Mouse (Mus musculus) left cerebral cortex, adult 2 months (tissue): ENCODE results near the gene Hp1bp3. TPM values are rescaled to one million over a fixed set of nuclear protein-coding genes. Genes with fewer than 3 reads are reported as not detected.

Experiments used
- DNase-seq, 2 experiments: peaks; one replicate each; pipeline ENCODE4 v3.0.0; 2021 to 2022; ENCODE audit warnings: low spot score in 2 of 2, mixed read lengths in 1 of 2; ENCODE audit errors: extremely low spot score in 1 of 2
- H3K27ac ChIP-seq: fragments of 200-600 bp; 2 replicates; pipeline ENCODE4 v1.8.1; 2022
- H3K4me3 ChIP-seq: fragments of 200-600 bp; 2 replicates; pipeline ENCODE4 v1.8.1; 2022
- CTCF ChIP-seq: fragments of 200-600 bp; IDR thresholded peaks from 2 replicates; pipeline ENCODE4 v1.8.1; 2022; ENCODE audit warnings: antibody characterized with exemption, mild to moderate bottlenecking, moderate library complexity
- intact Hi-C: fragments of 180-260 bp; cut with DNase I; formaldehyde crosslinking; loops from one replicate; pipeline ENCODE4 v1.15.1; 2025
- total RNA-seq, 2 experiments: library from RNA; stranded (reverse); gene quantifications; 2 replicates each; pipeline ENCODE4 v1.2.3; 2021

Gene Hp1bp3
- total RNA-seq, 2 experiments from 2014 or later, result 178 to 183 TPM

GRCm38 (mm10) chr4:138246756-138247665, 30.9 kb downstream of the Hp1bp3 start:
- Histone ChIP-seq H3K27ac (peak overlapping the region; percentile 70), H3K4me3 (no peak overlapping the region)
- intact Hi-C loops, result no loop called here
- DNase-seq, result peak; percentile 79 to 82
- TF ChIP-seq CTCF, result no peak

- DNase-seq, result peak; percentile 92 to 93
- Histone ChIP-seq H3K27ac (peak within 1 kb of the TSS; percentile 94), H3K4me3 (peak within 1 kb of the TSS; percentile 80)
- no peak for TF ChIP-seq CTCF
- intact Hi-C loops, result loop anchor here (1.0 kb wide), 1 partner anchor 22 kb away; no protein-coding TSS in a partner anchor
These were observed 34.2 kb downstream of the Hp1bp3 start, which contains the start of the genes Sh2d5 and Kif17 for GRCm38 (mm10) chr4:138250088-138250960. Sh2d5 (plus strand) TSS chr4:138250403. Kif17 (plus strand) TSS chr4:138250435.

- intact Hi-C loops, result no loop called here
- TF ChIP-seq CTCF, result peak; percentile 20
- DNase-seq, result no peak
- peak overlapping the region; percentile 65 for H3K27ac ChIP-seq
- peak overlapping the region; percentile 80 for H3K4me3 ChIP-seq
These were observed 35.7 kb downstream of the Hp1bp3 start for GRCm38 (mm10) chr4:138251819-138252218.

GRCm38 (mm10) chr4:138252231-138252630, 36.1 kb downstream of the Hp1bp3 start:
- no peak for TF ChIP-seq CTCF
- Histone ChIP-seq H3K27ac (peak overlapping the region; percentile 65), H3K4me3 (peak overlapping the region; percentile 80)
- no peak for DNase-seq
- intact Hi-C loops, result no loop called here

GRCm38 (mm10) chr4:138257116-138257687, 41.1 kb downstream of the Hp1bp3 start:
- Histone ChIP-seq H3K4me3 (no peak overlapping the region), H3K27ac (no peak overlapping the region)
- TF ChIP-seq CTCF, result no peak
- intact Hi-C loops, result no loop called here
- DNase-seq, result no peak

GRCm38 (mm10) chr4:138258663-138259062, 42.6 kb downstream of the Hp1bp3 start:
- intact Hi-C loops, result no loop called here
- no peak for DNase-seq
- no peak overlapping the region for H3K27ac ChIP-seq
- TF ChIP-seq CTCF, result no peak
- no peak overlapping the region for H3K4me3 ChIP-seq

- Histone ChIP-seq H3K27ac (no peak overlapping the region), H3K4me3 (no peak overlapping the region)
- TF ChIP-seq CTCF, result no peak
- intact Hi-C loops, result no loop called here
- no peak for DNase-seq
These were observed 43.4 kb downstream of the Hp1bp3 start for GRCm38 (mm10) chr4:138259482-138259881.

- Histone ChIP-seq H3K27ac (peak overlapping the region; percentile 89), H3K4me3 (peak overlapping the region; percentile 62)
- TF ChIP-seq CTCF, result peak; percentile 49
- DNase-seq, result peak; percentile 87 to 93
- intact Hi-C loops, result no loop called here
These were observed 46.0 kb downstream of the Hp1bp3 start for GRCm38 (mm10) chr4:138261843-138262681.

GRCm38 (mm10) chr4:138267869-138268268, 51.8 kb downstream of the Hp1bp3 start:
- H3K4me3 ChIP-seq, result no peak overlapping the region
- no peak overlapping the region for H3K27ac ChIP-seq
- TF ChIP-seq CTCF, result no peak
- DNase-seq, result no peak
- intact Hi-C loops, result no loop called here

GRCm38 (mm10) chr4:138272011-138272997, 56.2 kb downstream of the Hp1bp3 start:
- Histone ChIP-seq H3K27ac (peak overlapping the region; percentile 93), H3K4me3 (no peak overlapping the region)
- no peak for TF ChIP-seq CTCF
- DNase-seq, result peak; percentile 45 to 57
- intact Hi-C loops, result loop anchor here (1.0 kb wide), 1 partner anchor 22 kb away; the partner anchor contains the start of genes Kif17 and Sh2d5
